Mouse (Mus musculus) liver, embryonic 11.5 days (tissue): ENCODE results near the gene Mansc4. TPM values are rescaled to one million over a fixed set of nuclear protein-coding genes. Genes with fewer than 3 reads are reported as not detected.
A peak's percentile ranks its signal among the peaks of the same experiment; 100 is the strongest.

ENCODE experiments used
- ATAC-seq: fragments of 200-750 bp; cut with Nextera tagmentation; replicated peaks from 2 replicates; pipeline ENCODE4 v1.8.0; 2017; ENCODE audit warnings: moderate number of reproducible peaks, mild to moderate bottlenecking, moderate TSS enrichment, moderate library complexity; ENCODE audit not compliant: low FRiP score
- DNase-seq: peaks from one replicate; pipeline ENCODE4 v3.0.0-alpha.2; 2017; ENCODE audit warnings: low spot score
- H3K27ac ChIP-seq: fragments of 300-500 bp; sonication (generic); 2 replicates; pipeline ENCODE4 v1.5.1; 2014; ENCODE audit warnings: mild to moderate bottlenecking, low read depth, low read length, control low read depth
- H3K27me3 ChIP-seq: fragments of 300-500 bp; sonication (generic); replicated peaks from 2 replicates; pipeline ENCODE4 v1.6.1; 2014; ENCODE audit warnings: low read length, mixed read lengths; ENCODE audit not compliant: control insufficient read depth, insufficient read depth
- H3K36me3 ChIP-seq: fragments of 300-500 bp; sonication (generic); 2 replicates; pipeline ENCODE4 v1.6.1; 2014; ENCODE audit warnings: mild to moderate bottlenecking, low read length, moderate library complexity, mixed read lengths; ENCODE audit not compliant: control insufficient read depth, insufficient read depth
- H3K4me1 ChIP-seq: fragments of 300-500 bp; sonication (generic); replicated peaks from 2 replicates; pipeline ENCODE4 v1.6.1; 2014; ENCODE audit warnings: low read length, mixed read lengths; ENCODE audit not compliant: control insufficient read depth, insufficient read depth
- H3K4me2 ChIP-seq: fragments of 300-500 bp; sonication (generic); 2 replicates; pipeline ENCODE4 v1.6.1; 2014; ENCODE audit warnings: mild to moderate bottlenecking, control low read depth, moderate library complexity
- H3K4me3 ChIP-seq: fragments of 300-500 bp; sonication (generic); 2 replicates; pipeline ENCODE4 v1.5.1; 2014; ENCODE audit warnings: low read depth, low read length, control low read depth
- H3K9ac ChIP-seq: fragments of 300-500 bp; sonication (generic); 2 replicates; pipeline ENCODE4 v1.6.1; 2014; ENCODE audit warnings: low read depth, low read length, control low read depth
- H3K9me3 ChIP-seq: fragments of 300-500 bp; sonication (generic); 2 replicates; pipeline ENCODE4 v1.6.1; 2016; ENCODE audit warnings: low read length, inconsistent platforms, mixed read lengths; ENCODE audit not compliant: control insufficient read depth
- WGBS: fragments of 180-500 bp; shearing (Covaris S2); extraction: QIAGEN DNeasy Blood & Tissue Kit; methylation state at CpG from one replicate; pipeline ENCODE4 v1.1.7; 2014; 5-methylcytosine and 5-hydroxymethylcytosine counted together
- polyA plus RNA-seq: library from polyadenylated mRNA; unstranded; fragments of >200 nt; fragmentation: Nextera tagmentation; extraction: Ambion mirVana; gene quantifications from 2 replicates; pipeline ENCODE4 v1.2.1, GENCODE M21; 2014

The Mansc4 gene
- polyA plus RNA-seq, 1 experiment from 2014 or later: 0.40 TPM

DNA sequence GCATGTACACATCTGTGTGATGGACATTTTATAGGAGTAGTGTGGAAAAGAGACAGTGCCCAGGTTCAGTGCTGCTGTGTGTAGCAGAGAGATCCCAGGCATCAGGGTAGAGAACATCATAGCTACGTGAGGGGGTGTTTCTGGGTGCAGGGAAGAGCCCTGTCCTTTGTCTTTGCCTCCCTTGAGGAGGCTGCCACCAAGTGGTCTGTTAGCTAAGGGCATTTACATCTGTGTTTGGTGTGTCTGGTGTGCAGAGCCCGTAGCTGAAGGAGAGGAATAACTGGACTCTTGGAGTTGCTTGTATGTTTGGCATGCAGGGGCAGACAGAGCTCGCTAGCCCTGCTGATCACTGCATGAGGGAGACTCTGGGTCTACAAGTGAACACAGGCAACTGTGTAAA, 15.5 kb upstream of the Mansc4 start:
- H3K9ac ChIP-seq: no peak overlapping the region
- ATAC-seq (no peak), DNase-seq (no peak)
- no peak overlapping the region for H3K4me2 ChIP-seq
- no peaks in the 10 kb centered on the region for H3K27me3 ChIP-seq
- 87% methylated on average over 3 of the region's 3 CpGs for WGBS
- peaks cover 7% of the 10 kb centered on the region; the same call in 1 of the 2 replicates for H3K36me3 ChIP-seq
- H3K27ac ChIP-seq: no peak overlapping the region
- no peak overlapping the region for H3K4me3 ChIP-seq
- H3K4me1 ChIP-seq: no peaks in the 10 kb centered on the region
- H3K9me3 ChIP-seq: no peaks in the 10 kb centered on the region

DNA sequence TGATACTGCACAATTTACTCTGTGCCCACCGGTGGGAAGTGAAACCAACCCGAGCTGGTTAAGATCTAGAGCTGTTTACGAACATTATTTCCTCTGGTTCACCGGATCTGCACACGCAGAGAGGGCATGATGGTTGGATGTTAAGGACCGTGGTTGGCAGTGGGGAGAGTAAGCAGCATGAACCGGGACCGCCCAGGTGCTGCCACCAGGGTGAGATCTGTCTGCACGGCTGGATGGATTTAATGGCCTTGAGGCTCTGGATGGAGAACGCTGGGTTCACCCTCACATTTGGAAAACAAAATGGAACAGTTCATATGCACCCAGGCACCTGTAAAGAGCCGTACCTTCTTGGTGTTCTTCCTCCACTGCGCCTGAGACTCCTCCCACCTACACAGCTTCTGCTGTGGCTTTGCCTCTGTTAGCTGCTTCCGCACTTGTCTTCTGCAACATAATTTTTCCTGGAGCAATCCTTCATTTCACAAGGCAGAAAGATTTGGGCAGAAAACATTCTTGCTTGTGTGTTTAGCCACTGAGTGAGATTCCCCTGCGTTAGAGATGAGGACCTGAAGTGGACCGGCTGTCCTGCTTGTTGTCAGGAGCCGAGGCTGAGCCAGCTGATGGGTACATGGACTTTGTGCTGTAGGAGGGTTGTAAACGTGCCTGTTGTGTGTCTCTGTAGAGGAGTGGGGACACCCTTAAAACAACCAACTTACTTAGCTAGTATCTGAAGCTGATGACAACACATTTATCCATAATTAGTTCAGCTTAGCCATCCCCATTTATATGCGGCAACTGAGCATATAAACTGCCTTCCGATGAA, 12.8 kb upstream of the Mansc4 start:
- H3K27me3 ChIP-seq: no peaks in the 10 kb centered on the region
- H3K27ac ChIP-seq: no peak overlapping the region
- H3K36me3 ChIP-seq: peaks cover 7% of the 10 kb centered on the region; the same call in 1 of the 2 replicates
- H3K9me3 ChIP-seq: no peaks in the 10 kb centered on the region
- 82% methylated on average over 19 of the region's 19 CpGs for WGBS
- H3K4me2 ChIP-seq: no peak overlapping the region
- ATAC-seq (no peak), DNase-seq (no peak)
- no peak overlapping the region for H3K9ac ChIP-seq
- 0 out of 2 replicates have a peak, but pooled peaks cover under 1% of the 10 kb centered on the region for H3K4me1 ChIP-seq
- no peak overlapping the region for H3K4me3 ChIP-seq

DNA sequence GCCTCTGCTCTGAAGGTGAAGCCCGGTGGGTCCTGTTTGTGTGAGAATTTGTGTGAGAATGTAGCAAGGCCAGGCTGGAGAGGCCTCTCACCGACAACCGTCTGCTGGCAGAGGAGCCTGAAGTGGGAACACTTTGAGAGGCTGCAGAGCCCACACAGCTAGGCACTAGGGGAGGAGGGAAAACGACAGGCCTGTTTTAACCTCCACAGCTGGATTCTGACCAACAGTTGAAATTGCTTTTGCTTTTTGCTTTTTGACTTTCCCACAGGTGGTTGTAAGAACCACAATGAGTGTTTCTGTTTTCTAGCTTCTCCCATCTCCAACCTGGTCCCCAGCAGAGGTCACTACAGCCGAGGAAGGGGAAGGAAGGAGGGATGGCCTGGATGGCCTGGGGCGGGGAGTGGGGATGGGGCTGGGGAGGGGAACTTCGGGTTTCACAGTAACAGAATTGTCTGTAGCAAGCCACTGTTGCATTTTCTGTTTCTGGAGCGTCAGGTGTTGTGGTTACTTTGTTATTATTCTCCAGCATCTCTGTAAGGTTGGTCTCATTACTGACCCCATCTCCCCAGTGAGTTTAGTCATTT, 10.6 kb upstream of the Mansc4 start:
- H3K4me1 ChIP-seq: peaks cover 8% of the 10 kb centered on the region
- no peak overlapping the region for H3K9ac ChIP-seq
- peaks cover 5% of the 10 kb centered on the region; the same call in 1 of the 2 replicates for H3K36me3 ChIP-seq
- no peaks in the 10 kb centered on the region for H3K27me3 ChIP-seq
- no peak overlapping the region for H3K27ac ChIP-seq
- DNase-seq: no peak
- H3K4me3 ChIP-seq: no peak overlapping the region
- no peaks in the 10 kb centered on the region for H3K9me3 ChIP-seq
- WGBS: 63% methylated on average over 8 of the region's 8 CpGs
- no peak for ATAC-seq
- H3K4me2 ChIP-seq: no peak overlapping the region

DNA sequence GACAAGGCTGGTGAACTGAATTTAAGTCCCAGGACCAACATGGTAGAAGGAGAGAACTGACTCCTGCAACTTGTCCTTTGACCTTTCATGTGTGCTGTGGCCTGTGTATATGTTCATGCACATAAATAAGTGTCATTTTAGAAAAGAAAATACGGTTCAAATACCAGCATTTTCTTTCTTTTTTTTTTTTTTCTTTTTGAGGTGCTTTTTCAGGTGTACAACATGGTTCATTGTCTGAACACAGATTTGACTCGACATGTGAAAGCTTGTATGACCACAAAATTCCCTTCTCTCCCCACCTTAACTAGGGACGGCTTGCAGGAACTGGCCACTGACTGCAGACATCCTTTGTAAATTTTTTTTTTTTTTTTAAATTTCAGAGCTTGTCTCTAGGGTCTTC, 10.1 kb upstream of the Mansc4 start:
- Histone ChIP-seq H3K27ac (no peak overlapping the region), H3K4me3 (no peak overlapping the region), H3K27me3 (no peaks in the 10 kb centered on the region), H3K9me3 (no peaks in the 10 kb centered on the region), H3K9ac (no peak overlapping the region), H3K36me3 (peaks cover 3% of the 10 kb centered on the region; the same call in 1 of the 2 replicates), H3K4me2 (no peak overlapping the region), H3K4me1 (peaks cover 8% of the 10 kb centered on the region)
- DNase-seq: no peak
- 83% methylated on average over 3 of the region's 3 CpGs for WGBS
- ATAC-seq: no peak

DNA sequence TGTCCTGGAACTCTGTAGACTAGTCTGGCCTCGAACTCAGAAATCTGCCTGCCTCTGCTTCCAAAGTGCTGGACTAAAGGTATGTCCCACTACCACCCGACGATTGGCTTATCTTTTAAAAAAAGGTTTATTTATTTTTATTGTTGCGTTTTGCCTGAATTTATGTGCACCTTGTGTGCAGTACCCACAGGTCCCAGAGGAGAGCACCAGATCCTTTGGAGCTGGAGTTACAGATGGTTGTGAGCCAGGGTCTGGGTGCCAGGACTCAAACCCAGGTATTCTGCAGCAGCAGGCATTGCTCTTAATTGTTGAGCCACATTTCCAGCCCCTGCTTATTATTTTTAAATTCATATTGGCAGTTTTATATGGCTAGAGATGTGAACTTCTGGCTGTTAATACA, 9.3 kb upstream of the Mansc4 start:
- H3K4me1 ChIP-seq: peaks cover 8% of the 10 kb centered on the region
- DNase-seq: no peak
- WGBS: 86% methylated on average over 4 of the region's 4 CpGs

DNA sequence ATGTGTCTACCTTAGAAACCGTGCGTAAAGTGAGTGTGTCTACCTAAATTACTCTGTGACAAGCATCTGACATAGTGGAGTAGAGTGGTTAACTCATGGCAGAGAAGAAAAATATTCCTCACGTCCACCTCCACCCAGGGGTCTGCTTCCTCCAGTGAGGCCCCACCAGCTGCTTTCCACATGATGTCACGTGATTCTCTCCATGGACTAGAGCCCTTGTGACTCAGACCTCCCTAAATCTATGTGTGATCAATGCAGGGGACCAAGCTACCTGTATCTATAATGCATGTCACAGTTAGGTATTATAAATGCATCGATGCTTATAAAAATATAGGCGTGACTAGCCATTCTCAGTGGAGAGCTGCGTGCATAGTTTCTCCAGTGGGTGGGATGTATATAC, 7.9 kb upstream of the Mansc4 start:
- Histone ChIP-seq H3K27ac (no peak overlapping the region), H3K4me3 (no peak overlapping the region), H3K4me2 (no peak overlapping the region), H3K27me3 (no peaks in the 10 kb centered on the region), H3K36me3 (no peaks in the 10 kb centered on the region; the same call in 1 of the 2 replicates), H3K9ac (no peak overlapping the region), H3K4me1 (peaks cover 12% of the 10 kb centered on the region), H3K9me3 (no peaks in the 10 kb centered on the region)
- 86% methylated on average over 7 of the region's 7 CpGs for WGBS
- DNase-seq (no peak), ATAC-seq (no peak)

More for the DNA sequence above, 9.3 kb upstream of the Mansc4 start:
- Histone ChIP-seq H3K4me3 (no peak overlapping the region), H3K36me3 (peaks cover 3% of the 10 kb centered on the region; the same call in 1 of the 2 replicates), H3K4me2 (no peak overlapping the region), H3K27ac (no peak overlapping the region), H3K27me3 (no peaks in the 10 kb centered on the region), H3K9me3 (no peaks in the 10 kb centered on the region), H3K9ac (no peak overlapping the region)
- ATAC-seq: no peak

DNA sequence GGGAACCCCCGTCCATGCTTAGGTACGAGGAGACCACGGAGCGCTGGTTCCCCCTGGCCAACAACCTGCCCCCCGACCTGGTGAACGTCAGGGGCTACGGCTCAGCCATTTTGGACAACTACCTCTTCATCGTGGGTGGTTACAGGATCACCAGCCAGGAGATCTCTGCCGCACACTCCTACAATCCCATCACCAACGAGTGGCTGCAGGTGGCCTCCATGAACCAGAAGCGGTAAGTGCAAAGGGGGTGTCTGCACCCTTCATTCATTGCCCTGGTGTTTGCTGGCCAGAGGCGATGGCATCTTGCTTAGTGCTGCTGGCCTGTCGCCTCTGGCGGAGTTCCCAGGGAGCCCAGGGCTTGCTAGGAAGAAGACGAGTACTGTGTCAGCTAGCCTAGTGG, 5.3 kb upstream of the Mansc4 start:
- Histone ChIP-seq H3K36me3 (no peaks in the 10 kb centered on the region; the same call in 1 of the 2 replicates), H3K9ac (peak overlapping the region; percentile 94), H3K4me2 (peak overlapping the region; percentile 95), H3K4me3 (peak overlapping the region; percentile 94), H3K4me1 (peaks cover 12% of the 10 kb centered on the region), H3K9me3 (no peaks in the 10 kb centered on the region), H3K27me3 (no peaks in the 10 kb centered on the region), H3K27ac (peak overlapping the region; percentile 73)
- DNase-seq: no peak
- peak; percentile 24 for ATAC-seq
- WGBS: 4% methylated on average over 15 of the region's 15 CpGs

DNA sequence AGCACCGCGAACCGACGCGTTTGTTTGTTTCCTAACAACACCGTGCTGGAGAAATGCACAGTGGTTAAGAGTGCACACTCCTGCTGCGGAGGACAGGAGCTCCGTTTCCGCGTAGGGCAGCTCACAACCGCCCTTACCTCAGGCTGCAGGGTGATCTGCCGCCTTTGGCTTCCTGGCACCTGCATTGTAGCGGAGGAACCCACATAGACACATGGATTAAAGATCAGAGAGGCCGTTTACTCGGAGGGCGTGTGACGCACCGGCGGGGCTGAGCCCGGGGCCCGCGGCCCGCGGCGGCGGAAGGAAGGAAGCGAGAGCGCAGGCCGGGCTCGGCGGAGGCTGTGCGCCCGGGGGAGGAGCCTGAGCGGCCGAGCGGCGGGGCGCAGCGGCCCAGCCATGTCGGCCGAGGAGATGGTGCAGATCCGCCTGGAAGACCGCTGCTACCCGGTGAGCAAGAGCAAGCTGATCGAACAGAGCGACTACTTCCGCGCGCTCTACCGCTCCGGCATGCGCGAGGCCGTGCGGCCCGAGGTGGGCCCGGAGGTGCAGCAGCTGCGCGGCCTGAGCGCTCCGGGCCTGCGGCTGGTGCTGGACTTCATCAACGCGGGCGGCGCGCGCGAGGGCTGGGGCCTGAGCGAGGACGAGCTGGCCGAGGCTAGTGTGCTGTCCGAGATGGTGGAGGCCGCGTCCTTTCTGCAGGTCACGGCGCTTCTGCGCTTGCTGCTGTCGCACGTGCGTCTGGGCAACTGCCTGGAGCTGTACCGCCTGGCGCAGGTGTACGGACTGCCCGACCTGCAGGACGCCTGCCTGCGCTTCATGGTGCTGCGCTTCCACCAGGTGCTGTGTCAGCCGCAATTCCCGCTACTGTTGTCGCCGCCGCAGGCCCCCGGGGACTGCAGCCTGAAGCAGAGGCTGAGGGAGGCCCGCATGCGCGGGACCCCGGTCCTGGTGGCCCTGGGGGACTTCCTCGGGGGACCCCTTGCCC, 4.6 kb upstream of the Mansc4 start, which contains the start of gene Klhl42:
Gene Klhl42, plus strand, starts transcription at position 244 of the 985 bp plus-strand sequence.
- Histone ChIP-seq H3K4me1 (peaks cover 14% of the 10 kb centered on the region), H3K4me2 (peak within 1 kb of the TSS; percentile 95), H3K9ac (peak within 1 kb of the TSS; percentile 94), H3K9me3 (no peaks in the 10 kb centered on the region), H3K36me3 (no peaks in the 10 kb centered on the region), H3K27ac (peak within 1 kb of the TSS; percentile 73), H3K4me3 (peak within 1 kb of the TSS; percentile 94), H3K27me3 (no peaks in the 10 kb centered on the region)
- WGBS: under 1% methylated on average over 99 of the region's 99 CpGs
- peak; percentile 82 for DNase-seq
- peak; percentile 90 for ATAC-seq
